Mouse (Mus musculus) C2C12 (cell line): ENCODE measurements around the gene Fgf7. TPM values are rescaled to one million over a fixed set of nuclear protein-coding genes. Genes with fewer than 3 reads are reported as not detected.

Source experiments
- H3K27me3 ChIP-seq: one replicate; pipeline ENCODE4 v1.6.1; 2011; ENCODE audit not compliant: control insufficient read depth, insufficient read depth, insufficient read length
- H3K36me3 ChIP-seq: one replicate; pipeline ENCODE4 v1.6.1; 2011; ENCODE audit not compliant: control insufficient read depth, insufficient read depth
- H3K4me3 ChIP-seq: one replicate; pipeline ENCODE4 v1.5.1; 2011; ENCODE audit warnings: mild to moderate bottlenecking, control low read depth; ENCODE audit not compliant: poor library complexity, insufficient read depth, severe bottlenecking
- H3K79me2 ChIP-seq: one replicate; pipeline ENCODE4 v1.6.1; 2011; ENCODE audit not compliant: control insufficient read depth, insufficient read depth
- H3K79me3 ChIP-seq: one replicate; pipeline ENCODE4 v1.6.1; 2011; ENCODE audit warnings: low read depth, control low read depth
- H3ac ChIP-seq: one replicate; pipeline ENCODE3; 2011; ENCODE audit warnings: low read depth; ENCODE audit not compliant: control insufficient read depth, insufficient read length
- CEBPB ChIP-seq: IDR thresholded peaks from one replicate; pipeline ENCODE4 v1.6.1; 2011; ENCODE audit warnings: low read depth, mild to moderate bottlenecking, control low read depth, moderate library complexity
- CTCF ChIP-seq: IDR thresholded peaks from one replicate; pipeline ENCODE4 v1.5.1; 2011; ENCODE audit not compliant: control insufficient read depth, insufficient read depth, insufficient read length
- FOSL1 ChIP-seq: IDR thresholded peaks from one replicate; pipeline ENCODE4 v1.8.0; 2011; ENCODE audit warnings: mild to moderate bottlenecking, low read length; ENCODE audit not compliant: poor library complexity, insufficient read depth, severe bottlenecking
- MAX ChIP-seq: IDR thresholded peaks from one replicate; pipeline ENCODE4 v1.6.1; 2011; ENCODE audit warnings: mild to moderate bottlenecking, control low read depth
- MYOD1 ChIP-seq: IDR thresholded peaks from one replicate; pipeline ENCODE4 v1.6.1; 2011; ENCODE audit warnings: low read depth; ENCODE audit not compliant: control insufficient read depth, insufficient read length
- MYOG ChIP-seq: IDR thresholded peaks from one replicate; pipeline ENCODE4 v1.6.1; 2011; ENCODE audit not compliant: control insufficient read depth, insufficient read length; ENCODE audit errors: extremely low read depth
- USF1 ChIP-seq: IDR thresholded peaks from one replicate; pipeline ENCODE4 v1.6.1; 2011; ENCODE audit warnings: low read depth, mild to moderate bottlenecking, control low read depth, moderate library complexity
- polyA plus RNA-seq: library from polyadenylated mRNA; unstranded; fragments of >200 nt; fragmentation: generic; extraction: Trizol; gene quantifications from one replicate; pipeline ENCODE4 v1.2.1, GENCODE M21; 2012; ENCODE audit warnings: missing spikeins

Gene Fgf7
- polyA plus RNA-seq, 1 experiment = 2.6 TPM

GRCm38 (mm10) chr2:126052749-126053557 is 18.5 kb downstream of the Fgf7 start:
- TF ChIP-seq MYOD1 = no peak
- no peak for TF ChIP-seq USF1
- no peak for TF ChIP-seq MYOG
- no peak for TF ChIP-seq CTCF
- TF ChIP-seq FOSL1 = no peak
- no peak for TF ChIP-seq CEBPB
- TF ChIP-seq MAX = no peak
- Histone ChIP-seq H3K79me3 (peaks cover 82% of the 10 kb centered on the region), H3K79me2 (peaks cover 99% of the 10 kb centered on the region), H3ac (no peak overlapping the region), H3K4me3 (no peak overlapping the region), H3K27me3 (no peaks in the 10 kb centered on the region), H3K36me3 (peaks cover 59% of the 10 kb centered on the region)

- TF ChIP-seq CEBPB = no peak
- TF ChIP-seq MAX = no peak
- TF ChIP-seq MYOD1 = no peak
- TF ChIP-seq MYOG = no peak
- no peak for TF ChIP-seq CTCF
- TF ChIP-seq USF1 = no peak
- no peak for TF ChIP-seq FOSL1
- H3K4me3 ChIP-seq = no peak overlapping the region
- no peak overlapping the region for H3ac ChIP-seq
- peaks cover 83% of the 10 kb centered on the region for H3K79me3 ChIP-seq
- H3K27me3 ChIP-seq = no peaks in the 10 kb centered on the region
- peaks cover 57% of the 10 kb centered on the region for H3K36me3 ChIP-seq
- peaks cover 99% of the 10 kb centered on the region for H3K79me2 ChIP-seq
Observed at GRCm38 (mm10) chr2:126053657-126054056, 19.2 kb downstream of the Fgf7 start.

GRCm38 (mm10) chr2:126060595-126060994 is 26.1 kb downstream of the Fgf7 start:
- Histone ChIP-seq H3ac (no peak overlapping the region), H3K36me3 (peaks cover 31% of the 10 kb centered on the region), H3K27me3 (no peaks in the 10 kb centered on the region), H3K79me2 (peaks cover 100% of the 10 kb centered on the region), H3K4me3 (no peak overlapping the region), H3K79me3 (peaks cover 79% of the 10 kb centered on the region)
- TF ChIP-seq USF1 = no peak
- TF ChIP-seq CEBPB = no peak
- TF ChIP-seq MYOD1 = no peak
- TF ChIP-seq MYOG = no peak
- no peak for TF ChIP-seq MAX
- no peak for TF ChIP-seq FOSL1
- no peak for TF ChIP-seq CTCF

- Histone ChIP-seq H3K4me3 (no peak overlapping the region), H3K79me2 (peaks cover 100% of the 10 kb centered on the region), H3ac (no peak overlapping the region), H3K36me3 (peaks cover 25% of the 10 kb centered on the region), H3K79me3 (peaks cover 78% of the 10 kb centered on the region), H3K27me3 (no peaks in the 10 kb centered on the region)
- TF ChIP-seq USF1 (no peak), FOSL1 (no peak), MYOG (no peak), MAX (no peak), CEBPB (no peak), MYOD1 (no peak), CTCF (no peak)
Observed at GRCm38 (mm10) chr2:126061037-126061773, 26.7 kb downstream of the Fgf7 start.

- no peaks in the 10 kb centered on the region for H3K27me3 ChIP-seq
- no peak for TF ChIP-seq USF1
- no peak for TF ChIP-seq MAX
- TF ChIP-seq MYOG = no peak
- TF ChIP-seq MYOD1 = no peak
- TF ChIP-seq CTCF = no peak
- no peak for TF ChIP-seq FOSL1
- TF ChIP-seq CEBPB = no peak
- H3K4me3 ChIP-seq = no peak overlapping the region
- no peak overlapping the region for H3ac ChIP-seq
- H3K79me2 ChIP-seq = peaks cover 100% of the 10 kb centered on the region
- peaks cover 79% of the 10 kb centered on the region for H3K79me3 ChIP-seq
- H3K36me3 ChIP-seq = peaks cover 27% of the 10 kb centered on the region
Observed at GRCm38 (mm10) chr2:126062876-126063275, 28.4 kb downstream of the Fgf7 start.
